Mouse (Mus musculus): ENCODE results near the gene Rab26.

GRCm38 (mm10) chr17:24533099-24533992, 664 bp downstream of the Rab26 start:
- TF ChIP-seq CTCF (IDR thresholded peaks at IDR 0.05), result peak; percentile 55
- TF ChIP-seq EP300 (IDR thresholded peaks at IDR 0.05), result no peak
